Mouse (Mus musculus): ENCODE results near the gene Notch2.

GRCm38 (mm10) chr3:97985691-97986090, 27.6 kb upstream of the Notch2 start:
- TF ChIP-seq CTCF (IDR thresholded peaks at IDR 0.05) (no peak), EP300 (IDR thresholded peaks at IDR 0.05) (no peak)

All from lung, postnatal 0 days (tissue).